Mouse (Mus musculus) kidney, postnatal 0 days (tissue): Measurements from ENCODE around the gene Phox2a. TPM values are rescaled to one million over a fixed set of nuclear protein-coding genes. Genes with fewer than 3 reads are reported as not detected.

Experiments used
- ATAC-seq: fragments of 200-750 bp; cut with Nextera tagmentation; replicated peaks from 2 replicates; pipeline ENCODE4 v1.8.0; 2017; ENCODE audit warnings: low read depth, moderate number of reproducible peaks, moderate TSS enrichment, moderate library complexity; ENCODE audit not compliant: low FRiP score
- DNase-seq: peaks from one replicate; pipeline ENCODE4 v3.0.0-alpha.2; 2016; ENCODE audit warnings: low spot score
- H3K27ac ChIP-seq: fragments of 300-500 bp; sonication (generic); 2 replicates; pipeline ENCODE4 v1.5.1; 2014; ENCODE audit warnings: mild to moderate bottlenecking
- H3K27me3 ChIP-seq: fragments of 300-500 bp; sonication (generic); 2 replicates; pipeline ENCODE4 v1.6.1; 2014; ENCODE audit warnings: low read length, mixed read lengths; ENCODE audit not compliant: insufficient read depth
- H3K36me3 ChIP-seq: fragments of 300-500 bp; sonication (generic); 2 replicates; pipeline ENCODE4 v1.6.1; 2014; ENCODE audit warnings: low read length, mixed read lengths; ENCODE audit not compliant: insufficient read depth
- H3K4me1 ChIP-seq: fragments of 300-500 bp; sonication (generic); replicated peaks from 2 replicates; pipeline ENCODE4 v1.6.1; 2014; ENCODE audit warnings: antibody characterized with exemption, low read length, mixed read lengths; ENCODE audit not compliant: insufficient read depth
- H3K4me2 ChIP-seq: fragments of 300-500 bp; sonication (generic); 2 replicates; pipeline ENCODE4 v1.6.1; 2014; ENCODE audit warnings: mild to moderate bottlenecking, low read length, moderate library complexity, mixed read lengths
- H3K4me3 ChIP-seq: fragments of 300-500 bp; sonication (generic); replicated peaks from 2 replicates; pipeline ENCODE4 v1.5.1; 2014; ENCODE audit warnings: low read depth, low read length
- H3K9ac ChIP-seq: fragments of 300-500 bp; sonication (generic); 2 replicates; pipeline ENCODE4 v1.6.1; 2014; ENCODE audit warnings: low read depth, low read length
- H3K9me3 ChIP-seq: fragments of 300-500 bp; sonication (generic); replicated peaks from 2 replicates; pipeline ENCODE4 v1.6.1; 2016; ENCODE audit warnings: low read length, inconsistent platforms, mixed read lengths
- CTCF ChIP-seq: IDR thresholded peaks from 2 replicates; pipeline ENCODE4 v1.5.1; 2016; ENCODE audit warnings: antibody characterized with exemption, low read depth, mild to moderate bottlenecking, moderate library complexity
- WGBS: fragments of 180-500 bp; shearing (Covaris S2); extraction: QIAGEN DNeasy Blood & Tissue Kit; methylation state at CpG from one replicate; pipeline ENCODE4 v1.1.7; 2014; 5-methylcytosine and 5-hydroxymethylcytosine counted together
- polyA plus RNA-seq: library from polyadenylated mRNA; unstranded; fragments of >200 nt; fragmentation: Nextera tagmentation; extraction: Ambion mirVana; gene quantifications from 2 replicates; pipeline ENCODE4 v1.2.1, GENCODE M21; 2015

The Phox2a gene
- polyA plus RNA-seq, 1 experiment from 2014 or later: 0.13 TPM

DNA sequence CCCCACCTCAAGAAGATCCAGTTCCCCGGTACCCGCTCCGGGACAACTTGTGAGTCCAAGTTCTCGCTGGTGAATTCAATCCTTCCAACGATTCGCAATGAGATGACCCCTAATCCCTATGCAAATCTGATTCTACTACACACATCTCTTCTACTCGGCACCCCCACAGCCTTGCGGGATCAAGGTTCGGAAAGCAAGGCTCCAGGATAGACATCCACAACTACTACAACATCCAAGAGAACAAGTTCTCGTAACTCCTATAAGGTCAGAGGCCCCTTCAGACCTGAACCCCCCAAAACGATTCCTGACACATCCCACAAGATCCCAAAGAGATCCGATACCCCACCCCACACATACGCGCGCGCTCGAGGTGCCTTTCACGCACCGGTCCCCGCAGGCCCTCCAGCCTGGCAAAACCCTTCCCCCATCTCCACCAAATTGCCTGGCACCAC is 19.1 kb downstream of the Phox2a start:
- ATAC-seq (0 out of 2 replicates have a peak, but pooled peaks have one; percentile 1), DNase-seq (peak; percentile 58)
- Histone ChIP-seq H3K9ac (peak overlapping the region; percentile 98), H3K4me1 (peaks cover 15% of the 10 kb centered on the region; the same call in 1 of the 2 replicates), H3K9me3 (no peaks in the 10 kb centered on the region), H3K36me3 (peaks cover 16% of the 10 kb centered on the region), H3K4me2 (peak overlapping the region; percentile 90), H3K4me3 (peak overlapping the region; percentile 84), H3K27me3 (no peaks in the 10 kb centered on the region), H3K27ac (peak overlapping the region; percentile 97)
- TF ChIP-seq CTCF: no peak
- under 1% methylated on average over 20 of the region's 20 CpGs for WGBS

DNA sequence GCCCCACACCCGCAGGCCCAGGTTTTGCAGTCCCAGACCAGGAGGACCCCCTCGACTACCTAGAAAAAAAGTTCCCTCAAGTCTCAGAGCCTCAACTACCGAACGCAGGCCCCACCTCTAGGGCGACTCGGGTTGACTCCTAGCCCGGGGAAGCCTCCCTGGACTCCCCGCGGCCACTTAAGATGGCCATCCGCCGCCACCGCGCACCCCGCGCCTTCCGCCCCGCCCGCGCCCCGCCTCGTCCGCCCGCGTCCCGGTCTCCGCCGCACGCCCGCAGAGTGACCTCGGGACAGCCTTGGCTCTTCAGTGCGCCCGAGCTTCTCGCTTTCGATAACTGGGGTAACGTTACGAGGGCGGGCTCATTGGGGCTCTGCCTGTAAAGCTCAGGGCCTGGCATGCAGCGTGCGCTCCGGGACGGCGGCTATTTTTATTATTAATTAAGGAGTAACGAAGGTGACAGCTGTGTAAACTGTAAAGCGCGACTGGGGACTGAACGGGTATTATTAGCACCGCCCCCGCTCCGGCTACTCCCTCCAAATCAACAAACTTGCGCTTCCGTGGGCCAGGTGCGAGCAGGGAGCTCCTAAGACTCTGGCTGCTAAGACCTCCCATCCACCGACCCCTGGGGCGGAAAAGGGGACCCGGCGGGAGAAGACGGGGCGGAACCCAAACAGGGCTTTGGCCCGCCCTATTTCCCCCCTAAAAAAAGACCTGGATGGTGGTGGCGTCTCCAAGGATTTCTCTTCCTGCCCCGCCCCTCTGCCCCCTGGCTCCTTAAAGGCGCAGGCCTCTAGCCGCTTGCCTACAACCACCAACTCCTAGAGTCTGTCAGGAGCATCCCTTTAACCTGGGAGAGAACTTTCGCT is 19.7 kb downstream of the Phox2a start, which contains the start of gene Inppl1:
TSS of gene Inppl1 (minus strand) at position 624 of the 866 bp plus-strand sequence.
- ATAC-seq: peak; percentile 84
- Histone ChIP-seq H3K9me3 (no peaks in the 10 kb centered on the region), H3K36me3 (peaks cover 9% of the 10 kb centered on the region; the same call in 1 of the 2 replicates), H3K27ac (peak within 1 kb of the TSS; percentile 97), H3K4me2 (peak within 1 kb of the TSS; percentile 90), H3K9ac (peak within 1 kb of the TSS; percentile 98), H3K4me3 (peak within 1 kb of the TSS; percentile 84), H3K4me1 (peaks cover 15% of the 10 kb centered on the region; the same call in 1 of the 2 replicates), H3K27me3 (no peaks in the 10 kb centered on the region)
- whole genome bisulfite sequencing: under 1% methylated on average over 64 of the region's 64 CpGs
- DNase-seq: peak; percentile 97
- peak; percentile 57 for TF ChIP-seq CTCF

DNA sequence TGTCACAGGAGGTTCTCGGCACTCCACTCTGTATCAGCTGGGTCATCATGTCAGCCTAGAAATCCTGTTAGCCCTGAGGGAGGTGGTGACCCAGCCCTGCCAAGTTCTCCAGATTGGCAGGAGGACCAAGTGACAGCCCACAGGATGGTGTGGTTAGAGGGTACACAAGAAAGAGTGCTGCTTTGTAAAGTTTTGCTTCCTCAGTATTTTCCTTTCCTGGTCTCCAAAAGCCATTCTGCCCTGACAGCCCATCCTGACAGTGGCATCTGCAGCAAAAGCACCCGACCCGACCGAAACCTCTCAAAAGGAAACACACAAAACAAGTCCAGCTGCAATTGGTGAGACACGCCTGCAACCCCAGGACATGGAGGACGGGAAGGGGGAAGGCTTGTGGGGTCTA is 26.1 kb downstream of the Phox2a start:
- Histone ChIP-seq H3K9ac (no peak overlapping the region), H3K36me3 (no peaks in the 10 kb centered on the region), H3K9me3 (no peaks in the 10 kb centered on the region), H3K27me3 (no peaks in the 10 kb centered on the region), H3K4me1 (peaks cover under 1% of the 10 kb centered on the region; the same call in 1 of the 2 replicates), H3K27ac (no peak overlapping the region), H3K4me2 (no peak overlapping the region), H3K4me3 (no peak overlapping the region)
- TF ChIP-seq CTCF: no peak
- WGBS: 70% methylated on average over 6 of the region's 6 CpGs
- DNase-seq (no peak), ATAC-seq (no peak)

DNA sequence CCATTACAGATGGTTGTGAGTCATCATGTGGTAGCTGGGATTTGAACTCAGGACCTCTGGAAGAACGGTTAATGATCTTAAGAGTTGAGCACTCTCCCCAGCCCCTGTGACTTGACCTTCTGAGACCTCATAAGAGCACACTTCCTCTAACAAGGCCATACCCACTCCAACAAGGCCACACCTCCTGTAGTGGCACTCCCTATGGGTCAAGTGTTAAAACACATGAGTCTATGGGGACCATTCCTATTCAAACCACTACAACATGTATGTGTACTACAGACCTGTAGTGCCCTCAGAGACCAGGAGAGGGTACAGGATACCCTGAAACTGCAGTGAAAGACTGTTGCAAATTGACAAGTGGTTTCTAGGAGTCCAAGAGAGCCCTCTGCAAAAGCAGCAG is 29.8 kb downstream of the Phox2a start:
- TF ChIP-seq CTCF: no peak
- Histone ChIP-seq H3K27me3 (no peaks in the 10 kb centered on the region), H3K36me3 (no peaks in the 10 kb centered on the region), H3K9me3 (no peaks in the 10 kb centered on the region), H3K4me1 (no peaks in the 10 kb centered on the region), H3K4me3 (no peak overlapping the region), H3K4me2 (no peak overlapping the region), H3K27ac (no peak overlapping the region), H3K9ac (no peak overlapping the region)
- DNase-seq (no peak), ATAC-seq (0 out of 2 replicates have a peak, but pooled peaks have one; percentile 40)
- 93% methylated on average over 1 of the region's 1 CpGs for WGBS

DNA sequence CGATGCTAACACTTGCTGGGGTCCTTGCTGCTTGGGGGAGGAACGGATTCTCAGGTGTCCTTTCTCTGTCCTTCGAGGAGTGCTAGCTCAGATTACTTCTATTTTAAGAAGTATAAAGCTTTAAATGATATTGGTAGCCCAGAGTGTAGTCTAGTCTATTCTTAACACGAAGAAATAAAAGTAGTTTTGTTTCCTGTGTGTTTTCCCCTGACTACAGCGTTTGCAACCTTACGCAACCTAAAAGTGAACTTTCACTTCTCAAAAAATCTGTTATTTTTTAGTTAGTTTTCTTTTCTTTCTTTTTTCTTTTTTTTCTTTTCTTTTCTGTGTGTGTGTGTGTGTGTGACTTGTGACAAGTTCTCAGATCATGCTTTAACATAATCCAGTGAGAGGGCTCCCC is 33.6 kb downstream of the Phox2a start:
- Histone ChIP-seq H3K4me3 (no peak overlapping the region), H3K27ac (no peak overlapping the region), H3K36me3 (no peaks in the 10 kb centered on the region), H3K27me3 (no peaks in the 10 kb centered on the region), H3K4me1 (no peaks in the 10 kb centered on the region), H3K9me3 (no peaks in the 10 kb centered on the region), H3K4me2 (no peak overlapping the region), H3K9ac (no peak overlapping the region)
- DNase-seq (no peak), ATAC-seq (no peak)
- TF ChIP-seq CTCF: no peak
- 60% methylated on average over 6 of the region's 6 CpGs for WGBS

DNA sequence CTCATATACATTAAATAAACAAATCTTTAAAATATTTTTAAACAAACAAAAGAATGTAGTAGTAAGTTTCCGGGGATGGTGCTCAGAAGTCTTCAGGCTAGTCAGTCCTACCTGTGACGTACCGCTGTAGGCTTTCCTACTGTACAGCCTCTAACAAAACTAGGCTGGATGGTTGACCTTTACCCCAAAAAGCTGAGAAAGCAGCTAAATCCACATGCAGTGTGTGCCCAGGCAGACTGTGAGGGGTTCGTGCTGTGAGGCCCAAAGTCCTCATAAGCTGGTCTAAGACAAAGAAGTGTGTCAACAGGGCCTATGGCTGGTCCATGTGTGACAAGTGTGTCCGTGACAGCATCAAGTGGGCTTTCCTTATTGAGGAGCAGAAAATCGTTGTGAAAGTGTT is 34.7 kb downstream of the Phox2a start:
- Histone ChIP-seq H3K36me3 (no peaks in the 10 kb centered on the region), H3K27ac (no peak overlapping the region), H3K9ac (no peak overlapping the region), H3K27me3 (no peaks in the 10 kb centered on the region), H3K9me3 (no peaks in the 10 kb centered on the region), H3K4me2 (no peak overlapping the region), H3K4me1 (no peaks in the 10 kb centered on the region), H3K4me3 (no peak overlapping the region)
- 88% methylated on average over 6 of the region's 6 CpGs for WGBS
- ATAC-seq (no peak), DNase-seq (no peak)
- TF ChIP-seq CTCF: no peak
